Mouse (Mus musculus) cerebellum, postnatal 14 days (tissue): ENCODE data around the gene Snd1.

Experiments
- DNase-seq, 2 experiments: peaks; one replicate each; pipeline ENCODE4 v3.0.0; 2021; ENCODE audit warnings: mixed read lengths in 2 of 2

Snd1 gene

GRCm38 (mm10) chr6:28550255-28551004, 75.5 kb downstream of the Snd1 start:
- DNase-seq: no peak

GRCm38 (mm10) chr6:28554470-28554869, 79.5 kb downstream of the Snd1 start:
- DNase-seq: no peak

GRCm38 (mm10) chr6:28555002-28555401, 80.1 kb downstream of the Snd1 start:
- DNase-seq: no peak

GRCm38 (mm10) chr6:28555428-28555827, 80.5 kb downstream of the Snd1 start:
- no peak for DNase-seq

- no peak for DNase-seq
These were observed 82.8 kb downstream of the Snd1 start for GRCm38 (mm10) chr6:28557728-28558127.

GRCm38 (mm10) chr6:28559419-28559818, 84.5 kb downstream of the Snd1 start:
- no peak for DNase-seq

- peak in 1 of 2 experiments; percentile 47 for DNase-seq
These were observed 86.5 kb downstream of the Snd1 start for GRCm38 (mm10) chr6:28561291-28561995.

GRCm38 (mm10) chr6:28562323-28563044, 87.5 kb downstream of the Snd1 start:
- no peak for DNase-seq

- DNase-seq: no peak
These were observed 93.0 kb downstream of the Snd1 start for GRCm38 (mm10) chr6:28567978-28568377.

GRCm38 (mm10) chr6:28571946-28572345, 97.0 kb downstream of the Snd1 start:
- no peak for DNase-seq

GRCm38 (mm10) chr6:28572991-28573759, 98.2 kb downstream of the Snd1 start:
- DNase-seq: peak; percentile 48 to 56

GRCm38 (mm10) chr6:28576356-28577264, 101.7 kb downstream of the Snd1 start:
- DNase-seq: peak in 1 of 2 experiments; percentile 43

GRCm38 (mm10) chr6:28582847-28583246, 107.9 kb downstream of the Snd1 start:
- no peak for DNase-seq

GRCm38 (mm10) chr6:28583399-28583798, 108.5 kb downstream of the Snd1 start:
- DNase-seq: no peak

- DNase-seq: no peak
These were observed 111.9 kb downstream of the Snd1 start for GRCm38 (mm10) chr6:28586806-28587205.

- DNase-seq: no peak
These were observed 113.7 kb downstream of the Snd1 start for GRCm38 (mm10) chr6:28588494-28589171.

GRCm38 (mm10) chr6:28592323-28592893, 117.5 kb downstream of the Snd1 start:
- DNase-seq: no peak

GRCm38 (mm10) chr6:28593708-28594107, 118.8 kb downstream of the Snd1 start:
- no peak for DNase-seq

- no peak for DNase-seq
These were observed 119.8 kb downstream of the Snd1 start for GRCm38 (mm10) chr6:28594759-28595158.

- DNase-seq: no peak
These were observed 120.3 kb downstream of the Snd1 start for GRCm38 (mm10) chr6:28595231-28595630.

- no peak for DNase-seq
These were observed 122.3 kb downstream of the Snd1 start for GRCm38 (mm10) chr6:28597266-28597665.
